Mouse (Mus musculus): ENCODE data around the gene Ryr1. TPM values are rescaled to one million over a fixed set of nuclear protein-coding genes. Genes with fewer than 3 reads are reported as not detected.

Ryr1 gene
- total and polyA plus RNA-seq, 2 experiments from 2014 or later = 0.04 to 0.15 TPM

- no peak overlapping the region for H3K27ac ChIP-seq (ENCODE audit: low read depth)
- peaks cover 19% of the 10 kb centered on the region for H3K27me3 ChIP-seq (ENCODE audit: control insufficient read depth, insufficient read depth, low read length)
- H3K4me3 ChIP-seq (ENCODE audit: low read depth, low read length) = peak overlapping the region; percentile 42
- no peaks in the 10 kb centered on the region for H3K4me1 ChIP-seq (ENCODE audit: control insufficient read depth, insufficient read depth)
- H3K9ac ChIP-seq (replicated peaks; ENCODE audit: low read depth, low read length) = peak overlapping the region; percentile 31
- no peak for TF ChIP-seq CTCF (IDR thresholded peaks at IDR 0.05; ENCODE audit: low read depth)
- TF ChIP-seq EP300 (IDR thresholded peaks at IDR 0.05; ENCODE audit: low read depth) = no peak
- H3K36me3 ChIP-seq (replicated peaks; ENCODE audit: control insufficient read depth, insufficient read depth, low read length) = no peaks in the 10 kb centered on the region
- WGBS = 10% methylated on average over 43 of the region's 43 CpGs
- H3K9me3 ChIP-seq (replicated peaks; ENCODE audit: control insufficient read depth, low read length) = no peaks in the 10 kb centered on the region
- ATAC-seq (ENCODE audit: insufficient read depth, low read depth) (peak; percentile 67), DNase-seq (ENCODE audit: low spot score) (peak; percentile 19)
- peak overlapping the region; percentile 66 for H3K4me2 ChIP-seq (ENCODE audit: low read depth, low read length)
Measured at GRCm38 (mm10) chr7:29000651-29001605, 124.1 kb downstream of the Ryr1 start.

GRCm38 (mm10) chr7:28993402-28993801 is 131.6 kb downstream of the Ryr1 start:
- Histone ChIP-seq H3K4me3 (ENCODE audit: low read depth, low read length) (no peak overlapping the region), H3K27me3 (ENCODE audit: control insufficient read depth, insufficient read depth, low read length) (no peaks in the 10 kb centered on the region), H3K4me1 (ENCODE audit: control insufficient read depth, insufficient read depth) (no peaks in the 10 kb centered on the region), H3K9ac (replicated peaks; ENCODE audit: low read depth, low read length) (no peak overlapping the region), H3K36me3 (replicated peaks; ENCODE audit: control insufficient read depth, insufficient read depth, low read length) (no peaks in the 10 kb centered on the region), H3K4me2 (ENCODE audit: low read depth, low read length) (no peak overlapping the region), H3K9me3 (replicated peaks; ENCODE audit: control insufficient read depth, low read length) (no peaks in the 10 kb centered on the region), H3K27ac (ENCODE audit: low read depth) (no peak overlapping the region)
- ATAC-seq (ENCODE audit: insufficient read depth, low read depth) (no peak), DNase-seq (ENCODE audit: low spot score) (no peak)
- TF ChIP-seq CTCF (IDR thresholded peaks at IDR 0.05; ENCODE audit: low read depth) = no peak
- no peak for TF ChIP-seq EP300 (IDR thresholded peaks at IDR 0.05; ENCODE audit: low read depth)
- 81% methylated on average over 3 of the region's 3 CpGs for WGBS

GRCm38 (mm10) chr7:28992997-28993396 is 132.0 kb downstream of the Ryr1 start:
- no peak overlapping the region for H3K4me2 ChIP-seq (ENCODE audit: low read depth, low read length)
- no peak for ATAC-seq (ENCODE audit: insufficient read depth, low read depth)
- no peak overlapping the region for H3K4me3 ChIP-seq (ENCODE audit: low read depth, low read length)
- no peaks in the 10 kb centered on the region for H3K4me1 ChIP-seq (ENCODE audit: control insufficient read depth, insufficient read depth)
- no peaks in the 10 kb centered on the region for H3K9me3 ChIP-seq (replicated peaks; ENCODE audit: control insufficient read depth, low read length)
- TF ChIP-seq EP300 (IDR thresholded peaks at IDR 0.05; ENCODE audit: low read depth) (no peak), CTCF (IDR thresholded peaks at IDR 0.05; ENCODE audit: low read depth) (no peak)
- no peak overlapping the region for H3K27ac ChIP-seq (ENCODE audit: low read depth)
- no peak overlapping the region for H3K9ac ChIP-seq (replicated peaks; ENCODE audit: low read depth, low read length)
- 84% methylated on average over 3 of the region's 3 CpGs for WGBS
- no peaks in the 10 kb centered on the region for H3K27me3 ChIP-seq (ENCODE audit: control insufficient read depth, insufficient read depth, low read length)
- no peak for DNase-seq (ENCODE audit: low spot score)
- no peaks in the 10 kb centered on the region for H3K36me3 ChIP-seq (replicated peaks; ENCODE audit: control insufficient read depth, insufficient read depth, low read length)

GRCm38 (mm10) chr7:28991616-28992015 is 133.4 kb downstream of the Ryr1 start:
- H3K4me3 ChIP-seq (ENCODE audit: low read depth, low read length) = no peak overlapping the region
- no peak overlapping the region for H3K9ac ChIP-seq (replicated peaks; ENCODE audit: low read depth, low read length)
- DNase-seq (ENCODE audit: low spot score) = no peak
- H3K4me2 ChIP-seq (ENCODE audit: low read depth, low read length) = no peak overlapping the region
- ATAC-seq (ENCODE audit: insufficient read depth, low read depth) = no peak
- no peak overlapping the region for H3K27ac ChIP-seq (ENCODE audit: low read depth)
- H3K4me1 ChIP-seq (ENCODE audit: control insufficient read depth, insufficient read depth) = no peaks in the 10 kb centered on the region
- H3K36me3 ChIP-seq (replicated peaks; ENCODE audit: control insufficient read depth, insufficient read depth, low read length) = no peaks in the 10 kb centered on the region
- TF ChIP-seq CTCF (IDR thresholded peaks at IDR 0.05; ENCODE audit: low read depth) (no peak; the same call in 1 of the 2 replicates), EP300 (IDR thresholded peaks at IDR 0.05; ENCODE audit: low read depth) (no peak)
- no peaks in the 10 kb centered on the region for H3K9me3 ChIP-seq (replicated peaks; ENCODE audit: control insufficient read depth, low read length)
- no peaks in the 10 kb centered on the region for H3K27me3 ChIP-seq (ENCODE audit: control insufficient read depth, insufficient read depth, low read length)
- WGBS = 61% methylated on average over 5 of the region's 5 CpGs

GRCm38 (mm10) chr7:28990766-28991273 is 134.2 kb downstream of the Ryr1 start:
- H3K9ac ChIP-seq (replicated peaks; ENCODE audit: low read depth, low read length) = no peak overlapping the region
- H3K4me1 ChIP-seq (ENCODE audit: control insufficient read depth, insufficient read depth) = no peaks in the 10 kb centered on the region
- DNase-seq (ENCODE audit: low spot score) (no peak), ATAC-seq (ENCODE audit: insufficient read depth, low read depth) (no peak)
- 50% methylated on average over 13 of the region's 14 CpGs for WGBS
- H3K4me2 ChIP-seq (ENCODE audit: low read depth, low read length) = no peak overlapping the region
- H3K9me3 ChIP-seq (replicated peaks; ENCODE audit: control insufficient read depth, low read length) = no peaks in the 10 kb centered on the region
- H3K27ac ChIP-seq (ENCODE audit: low read depth) = no peak overlapping the region
- no peaks in the 10 kb centered on the region for H3K36me3 ChIP-seq (replicated peaks; ENCODE audit: control insufficient read depth, insufficient read depth, low read length)
- H3K27me3 ChIP-seq (ENCODE audit: control insufficient read depth, insufficient read depth, low read length) = no peaks in the 10 kb centered on the region
- H3K4me3 ChIP-seq (ENCODE audit: low read depth, low read length) = no peak overlapping the region
- TF ChIP-seq CTCF (IDR thresholded peaks at IDR 0.05; ENCODE audit: low read depth) = no peak
- TF ChIP-seq EP300 (IDR thresholded peaks at IDR 0.05; ENCODE audit: low read depth) = no peak
